Mouse (Mus musculus) heart, adult 2 months (tissue): ENCODE results near the gene Cdk4.

ENCODE experiments used
- EP300 ChIP-seq: fragments of 200-500 bp; IDR thresholded peaks from 2 replicates; pipeline ENCODE4 v1.6.1; 2011; ENCODE audit warnings: low read depth, low read length, control low read depth; ENCODE audit not compliant: insufficient read depth
- POLR2A ChIP-seq: fragments of 200-500 bp; IDR thresholded peaks from 2 replicates; pipeline ENCODE4 v1.6.1; 2011; ENCODE audit warnings: mild to moderate bottlenecking, low read depth, low read length, control low read depth; ENCODE audit not compliant: insufficient read depth

DNA sequence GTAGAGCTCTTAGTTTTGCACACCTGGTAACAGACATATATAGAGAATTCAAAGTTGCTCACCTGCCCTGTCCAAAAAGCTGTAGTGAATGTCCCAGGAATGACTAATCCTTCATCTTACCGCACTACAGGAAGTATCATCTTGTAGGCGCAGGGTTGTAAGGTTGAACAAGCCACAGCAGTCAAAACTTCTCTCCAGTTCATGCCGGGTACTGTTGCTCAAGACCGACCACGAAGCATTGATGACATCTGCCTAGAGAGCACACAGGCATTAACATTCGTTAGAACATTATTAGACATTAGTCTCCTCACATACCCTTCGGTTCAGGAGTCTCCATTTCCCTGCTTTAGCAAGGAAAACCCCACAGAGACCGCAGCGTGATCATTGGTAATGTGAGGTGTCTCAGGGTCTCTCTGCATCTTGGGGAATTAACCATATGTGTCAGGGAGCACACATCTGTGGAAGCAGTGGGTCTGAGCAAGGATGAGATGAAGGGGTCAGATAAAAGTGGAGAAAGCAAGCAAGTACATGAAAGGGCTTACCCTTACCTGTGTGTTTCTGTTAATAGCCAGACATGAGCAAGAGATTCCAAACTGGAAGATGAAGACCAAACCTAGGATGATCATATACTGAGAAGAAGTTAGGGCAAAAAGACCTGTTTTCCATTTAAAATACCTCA is 5.2 kb downstream of the Cdk4 start:
- no peak for TF ChIP-seq POLR2A
- no peak for TF ChIP-seq EP300
